17 mouse cellular contexts compared by ENCODE assay signal in genomic region chr19:53029686-53030085, GRCm38 (mm10).
"Had no signal": no experiment of that assay in that cellular context is flagged by ENCODE, and none has a peak within 500 bp of the region (broad histone marks: within the 10 kb centered on the region; RNA-seq: fewer than 3 reads in every experiment).

No protein-coding gene starts in this region.

- H3K27me3 ChIP-seq: limb, embryonic 13.5 days; liver, embryonic 12.5 days; liver, embryonic 15.5 days; lung, embryonic 15.5 days; midbrain, embryonic 12.5 days; midbrain, embryonic 15.5 days; neural tube, embryonic 12.5 days; neural tube, embryonic 15.5 days had no signal

- H3K4me1 ChIP-seq: limb, embryonic 10.5 days; limb, embryonic 13.5 days; midbrain, embryonic 12.5 days; midbrain, embryonic 15.5 days; neural tube, embryonic 12.5 days; neural tube, embryonic 15.5 days had no signal

- H3K27ac ChIP-seq: hindbrain, postnatal 0 days; limb, embryonic 10.5 days; limb, embryonic 13.5 days; liver, embryonic 12.5 days; liver, embryonic 15.5 days; lung, embryonic 15.5 days; midbrain, embryonic 12.5 days; midbrain, embryonic 15.5 days; neural tube, embryonic 12.5 days; neural tube, embryonic 15.5 days had no signal

- DNase-seq: liver; lung, adult 18-20 months; lung, postnatal 10 days; lung, postnatal 36 days; right cerebral cortex, adult 18-20 months; right cerebral cortex, postnatal 14 days; thymus, postnatal 25 days had no signal

- H3K4me3 ChIP-seq: limb, embryonic 10.5 days; limb, embryonic 13.5 days; liver, embryonic 12.5 days; liver, embryonic 15.5 days; lung, embryonic 15.5 days; midbrain, embryonic 12.5 days; midbrain, embryonic 15.5 days; neural tube, embryonic 12.5 days; neural tube, embryonic 15.5 days had no signal
